Mouse (Mus musculus): ENCODE measurements around the gene Selenom. TPM values are rescaled to one million over a fixed set of nuclear protein-coding genes. Genes with fewer than 3 reads are reported as not detected.

Gene Selenom
- polyA plus RNA-seq, 1 experiment from 2014 or later, result 79.4 TPM

GRCm38 (mm10) chr11:3515637-3516036, 1.2 kb downstream of the Selenom start:
- H3K4me3 ChIP-seq (replicated peaks), result peak overlapping the region; percentile 57
- 0 out of 2 replicates have a peak overlapping the region, but pooled peaks have one; percentile 70 for H3K9ac ChIP-seq (replicated peaks)

DNA sequence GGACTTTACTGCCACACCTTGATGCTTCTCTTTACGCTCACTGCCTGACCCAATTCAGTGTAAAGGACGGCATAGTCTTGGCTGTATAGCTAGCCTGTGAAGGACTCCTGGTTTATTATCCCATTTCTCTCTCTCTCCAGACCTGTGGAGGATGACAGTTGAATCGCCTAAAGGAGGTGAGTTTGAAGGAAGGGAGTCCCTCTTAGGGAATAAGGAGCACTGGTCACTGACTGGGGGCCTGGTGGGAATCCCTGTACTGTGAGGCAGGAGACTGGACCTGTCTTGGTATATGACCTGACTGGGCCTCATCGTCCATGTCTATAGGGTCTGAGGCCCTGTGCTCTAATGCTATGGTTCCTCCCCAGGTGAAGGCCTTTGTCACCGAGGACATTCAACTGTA, 1.6 kb downstream of the Selenom start:
- H3K4me2 ChIP-seq, result no peak overlapping the region
- no peak overlapping the region for H3K9ac ChIP-seq (replicated peaks)
- no peak overlapping the region for H3K4me3 ChIP-seq (replicated peaks)
- no peaks in the 10 kb centered on the region for H3K9me3 ChIP-seq
- peaks cover 24% of the 10 kb centered on the region for H3K36me3 ChIP-seq
- peaks cover 35% of the 10 kb centered on the region for H3K27me3 ChIP-seq
- 70% methylated on average over 5 of the region's 5 CpGs for WGBS
- no peak for ATAC-seq (ENCODE audit: insufficient number of reproducible peaks, insufficient read depth, low FRiP score, low TSS enrichment, low read depth)
- peaks cover 21% of the 10 kb centered on the region for H3K4me1 ChIP-seq (replicated peaks)
- H3K27ac ChIP-seq, result no peak overlapping the region

More at GRCm38 (mm10) chr11:3515637-3516036, 1.2 kb downstream of the Selenom start:
- 76% methylated on average over 4 of the region's 4 CpGs for WGBS
- ATAC-seq (ENCODE audit: insufficient number of reproducible peaks, insufficient read depth, low FRiP score, low TSS enrichment, low read depth), result no peak
- H3K36me3 ChIP-seq, result peaks cover 19% of the 10 kb centered on the region
- H3K27me3 ChIP-seq, result peaks cover 35% of the 10 kb centered on the region
- peak overlapping the region; percentile 65 for H3K4me2 ChIP-seq
- no peak overlapping the region for H3K27ac ChIP-seq
- H3K4me1 ChIP-seq (replicated peaks), result peaks cover 21% of the 10 kb centered on the region
- H3K9me3 ChIP-seq, result no peaks in the 10 kb centered on the region

- Histone ChIP-seq H3K4me1 (replicated peaks) (peaks cover 21% of the 10 kb centered on the region), H3K9me3 (no peaks in the 10 kb centered on the region), H3K27ac (no peak overlapping the region), H3K4me3 (replicated peaks) (peak overlapping the region; percentile 40), H3K36me3 (peaks cover 34% of the 10 kb centered on the region), H3K27me3 (peaks cover 35% of the 10 kb centered on the region), H3K4me2 (peak overlapping the region; percentile 85), H3K9ac (replicated peaks) (peak overlapping the region; percentile 44; the same call in 1 of the 2 replicates)
- ATAC-seq (ENCODE audit: insufficient number of reproducible peaks, insufficient read depth, low FRiP score, low TSS enrichment, low read depth), result peak; percentile 28
- WGBS, result 3% methylated on average over 50 of the region's 50 CpGs
Measured at GRCm38 (mm10) chr11:3516859-3517845, 2.7 kb downstream of the Selenom start.

DNA sequence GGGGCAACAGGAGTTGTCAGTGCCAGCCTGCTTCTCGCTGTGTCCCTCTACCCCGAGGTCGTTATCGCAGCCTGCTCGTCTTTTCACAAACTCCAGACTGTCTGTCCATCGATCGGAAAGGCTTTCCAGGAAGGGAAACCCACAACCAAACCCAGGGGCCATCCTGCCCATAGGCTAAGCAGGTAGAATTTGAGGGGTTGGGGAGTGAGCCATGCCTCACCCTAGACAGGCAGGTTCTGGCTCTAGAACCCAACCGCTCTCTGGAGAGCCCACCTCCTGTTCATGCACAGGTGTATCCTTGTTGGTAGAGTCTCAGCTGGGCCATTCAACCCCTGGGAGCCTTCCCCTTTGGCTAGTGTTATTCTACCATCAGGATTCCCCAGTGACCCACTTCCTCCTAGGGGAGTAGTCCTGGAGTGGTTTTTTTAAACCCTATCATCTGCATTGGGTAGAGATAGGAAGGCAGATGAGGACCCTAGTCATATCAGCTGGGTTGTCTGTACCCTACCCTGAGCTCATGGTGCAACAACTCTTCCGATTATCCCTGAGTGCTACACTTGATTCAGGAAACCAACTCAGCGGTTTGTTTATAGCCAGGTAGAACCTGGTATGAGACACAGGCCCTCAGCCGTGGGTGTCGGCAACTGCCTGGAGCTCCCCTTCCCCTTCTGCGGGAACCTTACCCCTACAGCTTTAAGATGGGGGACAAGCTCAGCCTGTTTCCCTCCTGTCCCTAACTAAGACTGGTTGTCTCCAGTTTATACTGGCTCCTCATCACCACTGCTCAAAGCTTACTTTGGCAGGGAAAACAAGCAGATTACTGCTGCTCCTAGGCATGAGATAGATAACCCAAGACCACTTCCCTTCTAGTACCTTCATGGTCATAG, 3.6 kb downstream of the Selenom start:
- no peak overlapping the region for H3K27ac ChIP-seq
- ATAC-seq (ENCODE audit: insufficient number of reproducible peaks, insufficient read depth, low FRiP score, low TSS enrichment, low read depth), result no peak; the same call in 1 of the 2 replicates
- peaks cover 43% of the 10 kb centered on the region for H3K36me3 ChIP-seq
- H3K27me3 ChIP-seq, result peaks cover 35% of the 10 kb centered on the region
- H3K4me3 ChIP-seq (replicated peaks), result peak overlapping the region; percentile 40
- H3K9me3 ChIP-seq, result no peaks in the 10 kb centered on the region
- peaks cover 21% of the 10 kb centered on the region for H3K4me1 ChIP-seq (replicated peaks)
- peak overlapping the region; percentile 85 for H3K4me2 ChIP-seq
- H3K9ac ChIP-seq (replicated peaks), result no peak overlapping the region
- 61% methylated on average over 13 of the region's 13 CpGs for WGBS

GRCm38 (mm10) chr11:3519051-3519726, 4.7 kb downstream of the Selenom start:
- H3K4me3 ChIP-seq (replicated peaks), result no peak overlapping the region
- H3K36me3 ChIP-seq, result peaks cover 54% of the 10 kb centered on the region
- no peaks in the 10 kb centered on the region for H3K9me3 ChIP-seq
- H3K4me2 ChIP-seq, result no peak overlapping the region
- WGBS, result 62% methylated on average over 4 of the region's 4 CpGs
- ATAC-seq (ENCODE audit: insufficient number of reproducible peaks, insufficient read depth, low FRiP score, low TSS enrichment, low read depth), result no peak
- H3K27ac ChIP-seq, result no peak overlapping the region
- H3K9ac ChIP-seq (replicated peaks), result no peak overlapping the region
- H3K27me3 ChIP-seq, result peaks cover 35% of the 10 kb centered on the region
- peaks cover 21% of the 10 kb centered on the region for H3K4me1 ChIP-seq (replicated peaks)

DNA sequence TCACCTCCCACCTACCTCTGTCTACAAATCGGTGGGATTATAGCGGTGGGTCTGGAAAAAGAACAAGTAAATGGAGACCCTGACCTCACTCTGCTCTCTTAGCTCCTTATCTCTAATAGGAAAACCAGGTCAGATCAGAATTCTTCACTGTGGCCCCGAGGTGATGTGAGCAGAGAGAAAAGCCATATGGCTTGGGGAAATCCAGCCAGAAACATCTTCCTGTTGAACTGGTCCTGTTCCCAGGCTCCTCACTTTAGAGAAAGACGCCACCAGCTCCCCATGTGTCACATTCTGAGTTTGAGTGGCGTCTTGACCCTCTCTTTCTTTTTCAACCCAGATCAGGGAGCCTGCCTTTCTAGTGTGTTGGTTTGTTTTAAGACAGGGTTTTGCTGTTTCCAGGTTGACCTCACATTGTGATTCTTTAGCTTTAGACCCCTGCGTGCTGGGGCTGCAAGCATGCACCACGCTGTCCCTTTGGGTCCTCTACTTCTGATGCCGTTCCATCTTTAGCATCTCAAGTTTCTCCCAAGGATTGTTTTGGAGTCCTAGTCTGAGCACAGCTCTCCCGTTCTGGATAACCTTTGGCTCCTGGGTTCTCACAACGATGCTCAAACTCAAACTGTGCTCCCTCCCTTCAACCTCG, 5.4 kb downstream of the Selenom start:
- WGBS, result 79% methylated on average over 11 of the region's 11 CpGs
- Histone ChIP-seq H3K4me1 (replicated peaks) (peaks cover 21% of the 10 kb centered on the region), H3K27me3 (peaks cover 33% of the 10 kb centered on the region), H3K4me2 (no peak overlapping the region), H3K9me3 (no peaks in the 10 kb centered on the region), H3K4me3 (replicated peaks) (no peak overlapping the region), H3K9ac (replicated peaks) (no peak overlapping the region), H3K36me3 (peaks cover 60% of the 10 kb centered on the region), H3K27ac (no peak overlapping the region)
- no peak for ATAC-seq (ENCODE audit: insufficient number of reproducible peaks, insufficient read depth, low FRiP score, low TSS enrichment, low read depth)

DNA sequence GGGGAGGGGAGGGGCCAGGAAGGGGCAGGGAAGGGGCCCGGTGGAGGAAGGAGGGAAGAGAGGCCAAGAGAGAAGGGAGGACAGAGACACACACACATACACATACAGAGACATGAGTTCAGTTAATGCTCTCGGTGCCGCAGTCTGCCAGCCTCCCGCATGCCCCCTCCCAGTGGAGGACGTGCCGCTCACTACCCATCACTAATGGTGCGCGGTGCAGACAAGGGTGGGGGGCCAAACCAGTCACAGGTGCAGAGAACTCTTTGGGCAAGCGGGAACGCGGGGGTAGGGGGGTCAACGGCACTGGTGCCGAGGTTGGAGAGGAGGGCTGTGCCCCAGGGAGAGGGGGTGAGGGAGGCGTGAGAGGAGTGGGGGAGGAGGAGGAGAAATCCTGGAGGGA, 6.4 kb downstream of the Selenom start:
- Histone ChIP-seq H3K9me3 (no peaks in the 10 kb centered on the region), H3K36me3 (peaks cover 71% of the 10 kb centered on the region), H3K4me3 (replicated peaks) (no peak overlapping the region), H3K9ac (replicated peaks) (no peak overlapping the region), H3K4me1 (replicated peaks) (peaks cover 14% of the 10 kb centered on the region), H3K27ac (no peak overlapping the region), H3K4me2 (no peak overlapping the region), H3K27me3 (peaks cover 23% of the 10 kb centered on the region)
- WGBS, result 76% methylated on average over 14 of the region's 14 CpGs
- no peak for ATAC-seq (ENCODE audit: insufficient number of reproducible peaks, insufficient read depth, low FRiP score, low TSS enrichment, low read depth)

DNA sequence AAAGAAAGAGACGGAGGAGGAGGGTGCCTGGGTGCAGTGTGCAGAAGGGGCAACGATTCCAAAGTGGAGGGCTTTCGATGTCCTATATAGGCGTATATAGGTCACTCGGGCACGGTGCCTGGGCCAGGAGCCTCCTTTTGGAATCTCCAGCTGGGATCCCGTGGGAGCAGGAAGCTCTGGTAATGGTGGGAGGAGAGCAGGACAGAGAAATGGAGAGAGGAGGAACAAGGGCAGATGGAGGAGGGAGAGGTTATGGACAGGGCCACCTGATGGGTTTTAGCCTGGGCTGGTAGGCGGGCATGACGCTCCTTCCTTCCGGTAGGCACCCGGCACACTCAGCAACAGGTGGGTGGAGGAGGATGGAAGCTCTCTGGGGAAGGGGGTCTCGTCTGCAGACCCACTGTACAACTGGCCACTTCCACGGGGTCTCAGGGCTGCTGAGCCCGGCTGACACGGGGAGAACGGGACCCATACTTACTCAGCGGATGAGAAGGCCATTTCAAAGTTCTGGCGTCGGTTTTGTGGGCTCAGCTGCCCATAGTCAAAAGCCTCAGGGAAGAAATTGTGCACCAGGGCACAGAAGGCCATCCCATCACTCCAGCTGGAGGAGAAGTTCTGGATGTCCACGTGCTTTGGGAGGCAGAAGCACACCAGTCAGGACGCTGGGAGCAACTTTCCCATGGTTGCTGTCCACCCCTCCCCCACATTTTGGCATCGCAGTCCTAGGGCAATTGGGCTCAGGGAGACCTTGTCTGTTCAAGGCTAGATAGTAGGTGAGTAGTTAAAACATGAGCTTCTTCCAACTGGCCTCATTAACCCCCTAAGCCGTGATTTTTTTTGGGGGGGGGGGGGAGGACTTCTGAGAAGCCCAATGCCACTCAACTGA, 7.1 kb downstream of the Selenom start:
- ATAC-seq (ENCODE audit: insufficient number of reproducible peaks, insufficient read depth, low FRiP score, low TSS enrichment, low read depth), result no peak
- no peak overlapping the region for H3K27ac ChIP-seq
- H3K36me3 ChIP-seq, result peaks cover 77% of the 10 kb centered on the region
- no peak overlapping the region for H3K9ac ChIP-seq (replicated peaks)
- H3K4me2 ChIP-seq, result no peak overlapping the region
- 89% methylated on average over 23 of the region's 23 CpGs for WGBS
- no peaks in the 10 kb centered on the region for H3K9me3 ChIP-seq
- H3K27me3 ChIP-seq, result peaks cover 16% of the 10 kb centered on the region
- no peak overlapping the region for H3K4me3 ChIP-seq (replicated peaks)
- peaks cover 13% of the 10 kb centered on the region for H3K4me1 ChIP-seq (replicated peaks)

DNA sequence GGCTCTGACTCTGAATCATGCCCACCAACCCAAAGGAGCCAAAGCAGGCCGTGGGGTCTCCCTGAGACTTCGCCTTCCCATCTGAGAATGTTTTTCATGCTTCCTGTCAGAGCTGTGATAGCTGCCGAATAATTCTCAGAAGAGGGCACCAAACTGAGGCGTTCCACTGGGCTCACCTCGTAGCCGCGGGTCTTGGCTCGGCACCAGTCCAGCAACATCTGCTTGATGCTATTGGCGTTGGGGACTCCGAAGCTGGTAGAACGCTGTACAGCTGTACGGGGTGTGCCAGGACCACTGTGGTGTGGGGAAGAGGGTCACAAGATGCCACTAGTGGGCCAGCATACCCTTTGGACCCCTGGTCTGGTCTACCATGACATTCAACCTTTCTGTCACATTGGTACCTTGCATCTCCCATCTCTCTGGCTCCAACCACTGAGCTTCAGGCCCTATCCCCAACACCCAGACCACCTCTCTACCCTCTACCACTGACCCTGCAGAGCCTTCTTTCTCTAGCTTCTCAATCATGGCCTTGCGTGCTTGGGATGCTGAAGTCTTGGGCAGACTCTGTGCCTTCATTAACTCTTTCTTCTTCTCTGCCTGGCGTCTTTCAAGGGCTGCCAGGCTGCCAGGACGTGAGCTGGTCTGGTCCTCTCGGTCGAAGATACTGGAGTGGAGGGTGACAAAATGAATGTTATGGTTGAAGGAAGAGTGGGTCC, 8.0 kb downstream of the Selenom start:
- WGBS, result 94% methylated on average over 17 of the region's 17 CpGs
- H3K27ac ChIP-seq, result no peak overlapping the region
- no peak overlapping the region for H3K4me2 ChIP-seq
- H3K9me3 ChIP-seq, result no peaks in the 10 kb centered on the region
- ATAC-seq (ENCODE audit: insufficient number of reproducible peaks, insufficient read depth, low FRiP score, low TSS enrichment, low read depth), result no peak
- H3K4me1 ChIP-seq (replicated peaks), result peaks cover 4% of the 10 kb centered on the region; the same call in 1 of the 2 replicates
- H3K9ac ChIP-seq (replicated peaks), result no peak overlapping the region
- H3K36me3 ChIP-seq, result peaks cover 86% of the 10 kb centered on the region
- no peak overlapping the region for H3K4me3 ChIP-seq (replicated peaks)
- peaks cover 8% of the 10 kb centered on the region for H3K27me3 ChIP-seq
